Mouse (Mus musculus): ENCODE measurements at regions not wholly inside any gene's neighbourhood (a gene's known extent, or its start where the extent isn't known, plus 50 kb on each side); places are given as distances from the start of the nearest gene placed in this dataset.

DNA sequence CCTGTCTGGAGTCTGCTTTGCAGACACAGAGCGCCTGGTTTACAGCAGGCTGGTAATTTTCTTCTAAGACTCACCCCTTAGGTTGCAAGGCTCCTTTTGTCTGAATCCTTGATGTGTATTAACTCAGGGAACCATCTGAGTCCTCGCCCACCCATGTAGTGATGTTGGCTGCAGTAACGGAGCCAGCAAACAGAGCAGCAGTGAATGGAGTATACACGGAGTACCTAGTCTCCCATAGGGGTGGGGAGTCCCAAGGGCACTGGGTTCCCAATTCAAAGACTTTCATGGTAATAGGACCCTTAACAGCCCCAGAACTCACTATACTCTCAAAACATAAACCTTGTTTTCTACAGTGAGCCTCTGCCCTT lies 171.6 kb upstream of the Cadm1 start:
- H3K4me1 ChIP-seq (ENCODE audit: control insufficient read depth in 1 of 2, insufficient read depth in 2 of 2), result no peaks in the 10 kb centered on the region

DNA sequence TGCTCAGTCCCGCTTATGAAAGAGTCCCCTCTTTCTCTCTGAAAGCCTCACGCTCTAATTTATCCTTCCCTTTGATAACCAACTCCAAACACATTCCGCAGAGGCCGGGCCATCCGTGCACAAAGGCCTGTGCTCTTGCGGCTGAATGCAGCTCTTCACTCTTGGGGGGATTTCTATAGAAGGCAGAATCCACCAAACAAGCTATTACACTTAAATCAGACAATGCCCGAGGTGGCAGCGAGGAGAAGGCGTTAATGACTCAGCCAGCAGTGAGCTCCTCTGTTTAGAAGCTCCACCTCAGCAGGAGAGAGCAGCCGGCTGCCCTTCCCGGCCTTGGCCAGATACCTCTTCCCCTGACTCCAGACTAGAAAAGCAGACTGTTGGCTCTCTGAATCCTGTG lies 166.9 kb upstream of the Cadm1 start:
- H3K27ac ChIP-seq (ENCODE audit: insufficient read depth, low read depth), result no peak overlapping the region
- no peak overlapping the region for H3K4me3 ChIP-seq (replicated peaks in 1 of 3; ENCODE audit: low read depth in 2 of 3, low read length in 2 of 3, poor library complexity in 1 of 3)
- no peaks in the 10 kb centered on the region for H3K36me3 ChIP-seq (replicated peaks in 1 of 2; ENCODE audit: control insufficient read depth in 1 of 2, insufficient read depth in 1 of 2, low read length in 1 of 2)
- H3K27me3 ChIP-seq (replicated peaks), result no peaks in the 10 kb centered on the region
- H3K4me2 ChIP-seq (ENCODE audit: insufficient read depth, low read depth, poor library complexity, severe bottlenecking), result no peak overlapping the region
- H3K79me2 ChIP-seq (replicated peaks; ENCODE audit: control insufficient read depth, extremely low read depth, insufficient read depth, poor library complexity, severe bottlenecking), result no peaks in the 10 kb centered on the region
- dilution Hi-C loops (cut with MboI; ENCODE audit: extremely low pct_ligation_motif_present, extremely low pct_unique_long_range_greater_than_20kb, low sequenced_read_pairs), result no loop called here
- in situ Hi-C loops (cut with MboI; ENCODE audit: low pct_ligation_motif_present, low pct_unique_long_range_greater_than_20kb, low sequenced_read_pairs), result no loop called here
- no peak overlapping the region for H3K9ac ChIP-seq (ENCODE audit: insufficient read depth, low read depth)
- TF ChIP-seq ZC3H11A (IDR thresholded peaks at IDR 0.05; ENCODE audit: low read depth, low read length) (no peak), POLR2AphosphoS2 (IDR thresholded peaks at IDR 0.05; ENCODE audit: low read depth, low read length) (no peak), ZMIZ1 (IDR thresholded peaks at IDR 0.05; ENCODE audit: low read depth, low read length) (no peak), CTCF (conservative IDR thresholded peaks at IDR 0.05 in 1 of 2, IDR thresholded peaks at IDR 0.05 in 1 of 2; ENCODE audit: low read depth in 2 of 2, low read length in 2 of 2) (no peak), ZNF384 (IDR thresholded peaks at IDR 0.05; ENCODE audit: low read depth, low read length) (no peak), POLR2A (IDR thresholded peaks at IDR 0.05; ENCODE audit: low read depth, low read length) (no peak), HCFC1 (IDR thresholded peaks at IDR 0.05; ENCODE audit: low read depth, low read length) (no peak), JUN (IDR thresholded peaks at IDR 0.05; ENCODE audit: insufficient read depth, low read depth, low read length) (no peak), SMC3 (IDR thresholded peaks at IDR 0.05; ENCODE audit: low read depth, low read length) (no peak), TCF12 (IDR thresholded peaks at IDR 0.05; ENCODE audit: low read depth, low read length) (no peak), KAT2A (IDR thresholded peaks at IDR 0.05; ENCODE audit: insufficient replicate concordance, low read length) (no peak), IRF4 (IDR thresholded peaks at IDR 0.05; ENCODE audit: low read depth, low read length) (no peak), SIN3A (IDR thresholded peaks at IDR 0.05; ENCODE audit: low read length) (no peak)
- no peaks in the 10 kb centered on the region for H3K4me1 ChIP-seq (ENCODE audit: control insufficient read depth in 1 of 2, insufficient read depth in 2 of 2)
- peaks cover 95% of the 10 kb centered on the region for H3K9me3 ChIP-seq (replicated peaks; ENCODE audit: low read length)
- no peak for DNase-seq (ENCODE audit: extremely low read depth)

More for the DNA sequence above, 171.6 kb upstream of the Cadm1 start:
- Histone ChIP-seq H3K27ac (ENCODE audit: insufficient read depth, low read depth) (no peak overlapping the region), H3K4me3 (replicated peaks in 1 of 3; ENCODE audit: low read depth in 2 of 3, low read length in 2 of 3, poor library complexity in 1 of 3) (no peak overlapping the region), H3K27me3 (replicated peaks) (no peaks in the 10 kb centered on the region), H3K36me3 (replicated peaks in 1 of 2; ENCODE audit: control insufficient read depth in 1 of 2, insufficient read depth in 1 of 2, low read length in 1 of 2) (no peaks in the 10 kb centered on the region), H3K9me3 (replicated peaks; ENCODE audit: low read length) (peaks cover 94% of the 10 kb centered on the region), H3K9ac (ENCODE audit: insufficient read depth, low read depth) (no peak overlapping the region), H3K79me2 (replicated peaks; ENCODE audit: control insufficient read depth, extremely low read depth, insufficient read depth, poor library complexity, severe bottlenecking) (no peaks in the 10 kb centered on the region), H3K4me2 (ENCODE audit: insufficient read depth, low read depth, poor library complexity, severe bottlenecking) (no peak overlapping the region)
- no peak for DNase-seq (ENCODE audit: extremely low read depth)
- TF ChIP-seq POLR2A (IDR thresholded peaks at IDR 0.05; ENCODE audit: low read depth, low read length) (no peak), SIN3A (IDR thresholded peaks at IDR 0.05; ENCODE audit: low read length) (no peak), TCF12 (IDR thresholded peaks at IDR 0.05; ENCODE audit: low read depth, low read length) (no peak), E2F4 (IDR thresholded peaks at IDR 0.05; ENCODE audit: insufficient replicate concordance, low read depth, low read length) (no peak), CHD2 (IDR thresholded peaks at IDR 0.05; ENCODE audit: low read length) (no peak), MEF2A (IDR thresholded peaks at IDR 0.05; ENCODE audit: borderline replicate concordance, low read depth, low read length) (no peak), KAT2A (IDR thresholded peaks at IDR 0.05; ENCODE audit: insufficient replicate concordance, low read length) (no peak), POLR2AphosphoS2 (IDR thresholded peaks at IDR 0.05; ENCODE audit: low read depth, low read length) (no peak), BHLHE40 (IDR thresholded peaks at IDR 0.05; ENCODE audit: low read depth, low read length) (no peak)
- in situ Hi-C loops (cut with MboI; ENCODE audit: low pct_ligation_motif_present, low pct_unique_long_range_greater_than_20kb, low sequenced_read_pairs), result no loop called here
- dilution Hi-C loops (cut with MboI; ENCODE audit: extremely low pct_ligation_motif_present, extremely low pct_unique_long_range_greater_than_20kb, low sequenced_read_pairs), result no loop called here
